ENCODE assay signal across 10 mouse cellular contexts in the genomic region with DNA sequence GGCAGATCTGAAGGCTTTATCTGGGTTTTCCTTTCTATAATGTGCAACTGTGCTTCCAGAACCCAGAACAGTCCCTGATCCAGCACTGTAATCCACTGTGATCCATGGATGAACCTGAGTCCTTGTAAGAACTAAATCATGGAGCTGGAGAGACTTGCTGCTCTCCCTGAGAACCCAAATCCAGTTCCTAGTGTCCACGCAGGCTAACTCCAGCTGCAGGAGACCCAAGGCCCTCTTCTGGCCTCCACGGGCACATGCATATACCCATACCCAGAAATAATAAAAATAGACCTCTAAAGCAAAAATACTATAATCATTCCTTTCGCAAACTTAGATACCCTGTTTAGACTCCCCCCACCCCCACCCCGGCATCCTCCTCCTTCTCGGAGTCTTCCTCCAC. TPM values are rescaled to one million over a fixed set of nuclear protein-coding genes. Genes with fewer than 3 reads are reported as not detected.
A peak's percentile ranks its signal among the peaks of the same experiment; 100 is the strongest.
DNase-seq lines count a peak whose midpoint lies in the region; ATAC-seq and TF ChIP-seq lines count a peak whose summit lies in the region.
"Had no signal": no experiment of that assay in that cellular context is flagged by ENCODE, and none has a peak within 500 bp of the region (broad histone marks: within the 10 kb centered on the region; RNA-seq: fewer than 3 reads in every experiment).

No protein-coding gene starts in this region.

- no peak for ATAC-seq in lung, embryonic 14.5 days (ENCODE audit: insufficient read depth)
- ATAC-seq in embryonic facial prominence, embryonic 12.5 days (ENCODE audit: insufficient number of reproducible peaks, insufficient read depth, low FRiP score, low TSS enrichment), result no peak
- ATAC-seq in hindbrain, embryonic 13.5 days (ENCODE audit: low FRiP score), result no peak
- ATAC-seq in midbrain, embryonic 16.5 days, result no peak

- DNase-seq in lung, embryonic 14.5 days, result no peak
- DNase-seq in lung, postnatal 36 days, result no peak
- no peak for DNase-seq in thymus, postnatal 14 days
- no peak for DNase-seq in gastrocnemius, postnatal 25 days
- DNase-seq in cerebellum, adult 11-12 months, result no peak

- H3K27me3 ChIP-seq in lung, embryonic 14.5 days (ENCODE audit: insufficient read depth, low read length), result peaks cover 13% of the 10 kb centered on the region
- peaks cover 12% of the 10 kb centered on the region for H3K27me3 ChIP-seq in embryonic facial prominence, embryonic 12.5 days
- peaks cover 17% of the 10 kb centered on the region for H3K27me3 ChIP-seq in hindbrain, embryonic 13.5 days
- H3K27me3 ChIP-seq in midbrain, embryonic 16.5 days (ENCODE audit: control insufficient read depth, insufficient read depth, low read depth, low read length), result no peaks in the 10 kb centered on the region
- H3K27me3 ChIP-seq: Patski had no signal

- H3K9me3 ChIP-seq in lung, embryonic 14.5 days (ENCODE audit: low read depth, low read length), result no peaks in the 10 kb centered on the region
- H3K9me3 ChIP-seq in embryonic facial prominence, embryonic 12.5 days, result no peaks in the 10 kb centered on the region
- no peaks in the 10 kb centered on the region for H3K9me3 ChIP-seq in hindbrain, embryonic 13.5 days
- H3K9me3 ChIP-seq in midbrain, embryonic 16.5 days (replicated peaks; ENCODE audit: control insufficient read depth, low read length, poor library complexity, severe bottlenecking), result no peaks in the 10 kb centered on the region

- no peaks in the 10 kb centered on the region; the same call in 1 of the 2 replicates for H3K4me1 ChIP-seq in lung, embryonic 14.5 days (ENCODE audit: insufficient read depth)
- peaks cover 24% of the 10 kb centered on the region for H3K4me1 ChIP-seq in embryonic facial prominence, embryonic 12.5 days
- peaks cover 68% of the 10 kb centered on the region for H3K4me1 ChIP-seq in hindbrain, embryonic 13.5 days (replicated peaks)
- H3K4me1 ChIP-seq in midbrain, embryonic 16.5 days (ENCODE audit: control insufficient read depth, insufficient read depth, low read length), result peaks cover 41% of the 10 kb centered on the region

- H3K36me3 ChIP-seq in lung, embryonic 14.5 days (ENCODE audit: insufficient read depth), result peaks cover 3% of the 10 kb centered on the region; the same call in 1 of the 2 replicates
- H3K36me3 ChIP-seq in embryonic facial prominence, embryonic 12.5 days, result peaks cover 12% of the 10 kb centered on the region; the same call in 1 of the 2 replicates
- H3K36me3 ChIP-seq in hindbrain, embryonic 13.5 days, result peaks cover 24% of the 10 kb centered on the region
- peaks cover 4% of the 10 kb centered on the region; the same call in 1 of the 2 replicates for H3K36me3 ChIP-seq in midbrain, embryonic 16.5 days (ENCODE audit: control insufficient read depth, insufficient read depth, low read length)

- WGBS in lung, embryonic 14.5 days, result 85% methylated on average over 5 of the region's 5 CpGs
- 81% methylated on average over 5 of the region's 5 CpGs for WGBS in embryonic facial prominence, embryonic 12.5 days
- 81% methylated on average over 5 of the region's 5 CpGs for WGBS in hindbrain, embryonic 13.5 days
- 81% methylated on average over 5 of the region's 5 CpGs for WGBS in midbrain, embryonic 16.5 days

- TF ChIP-seq CTCF in lung, embryonic 14.5 days (IDR thresholded peaks at IDR 0.05; ENCODE audit: low read depth), result peak; percentile 17

- no peak overlapping the region for H3K27ac ChIP-seq in lung, embryonic 14.5 days (ENCODE audit: low read depth)
- H3K27ac ChIP-seq in embryonic facial prominence, embryonic 12.5 days, result no peak overlapping the region
- no peak overlapping the region for H3K27ac ChIP-seq in hindbrain, embryonic 13.5 days
- peak overlapping the region; percentile 86 for H3K27ac ChIP-seq in midbrain, embryonic 16.5 days (ENCODE audit: low read length)

- H3K4me3 ChIP-seq in lung, embryonic 14.5 days (ENCODE audit: low read depth, low read length), result no peak overlapping the region
- peak overlapping the region; percentile 44 for H3K4me3 ChIP-seq in embryonic facial prominence, embryonic 12.5 days
- peak overlapping the region; percentile 55 for H3K4me3 ChIP-seq in hindbrain, embryonic 13.5 days
- peak overlapping the region; percentile 52 for H3K4me3 ChIP-seq in midbrain, embryonic 16.5 days (ENCODE audit: low read depth, low read length)

- H3K9ac ChIP-seq in lung, embryonic 14.5 days, result no peak overlapping the region
- H3K9ac ChIP-seq in embryonic facial prominence, embryonic 12.5 days, result no peak overlapping the region
- H3K9ac ChIP-seq in hindbrain, embryonic 13.5 days, result peak overlapping the region; percentile 77
- peak overlapping the region; percentile 69 for H3K9ac ChIP-seq in midbrain, embryonic 16.5 days (ENCODE audit: low read depth, low read length)

- H3K4me2 ChIP-seq in lung, embryonic 14.5 days, result peak overlapping the region; percentile 84
- H3K4me2 ChIP-seq in embryonic facial prominence, embryonic 12.5 days (replicated peaks), result peak overlapping the region; percentile 84
- peak overlapping the region; percentile 82 for H3K4me2 ChIP-seq in hindbrain, embryonic 13.5 days
- H3K4me2 ChIP-seq in midbrain, embryonic 16.5 days (ENCODE audit: low read length), result peak overlapping the region; percentile 79

RNA-seq across cellular contexts. Expression of a gene that starts 1.4 kb away (rescaled TPM):
- 9.0 and 9.5 TPM in 2 replicates for polyA plus RNA-seq in lung, embryonic 14.5 days (2014; fragmentation: Nextera tagmentation; extraction: Ambion mirVana)
- polyA plus RNA-seq in embryonic facial prominence, embryonic 12.5 days (2016; fragmentation: Nextera tagmentation; extraction: Ambion mirVana), result 24.2 and 24.5 TPM in 2 replicates
- polyA plus RNA-seq in hindbrain, embryonic 13.5 days (2015; fragmentation: Nextera tagmentation; extraction: Ambion mirVana), result 114 and 119 TPM in 2 replicates
- 168 and 175 TPM in 2 replicates for polyA plus RNA-seq in midbrain, embryonic 16.5 days (2015; fragmentation: Nextera tagmentation; extraction: Ambion mirVana)
- total RNA-seq in gastrocnemius, postnatal 25 days (2021), result under 1 TPM; 0.64 to 0.84 TPM

RNA-seq across cellular contexts. Expression of a gene that starts 7.7 kb away (rescaled TPM):
- polyA plus RNA-seq in lung, embryonic 14.5 days (2014; fragmentation: Nextera tagmentation; extraction: Ambion mirVana), result 31.9 and 33.3 TPM in 2 replicates
- polyA plus RNA-seq in embryonic facial prominence, embryonic 12.5 days (2016; fragmentation: Nextera tagmentation; extraction: Ambion mirVana), result 12.8 and 15.2 TPM in 2 replicates
- 14.3 and 14.6 TPM in 2 replicates for polyA plus RNA-seq in hindbrain, embryonic 13.5 days (2015; fragmentation: Nextera tagmentation; extraction: Ambion mirVana)
- polyA plus RNA-seq in midbrain, embryonic 16.5 days (2015; fragmentation: Nextera tagmentation; extraction: Ambion mirVana), result 10.5 and 12.0 TPM in 2 replicates
- total RNA-seq in gastrocnemius, postnatal 25 days (2021), result 1 to 10 TPM; 1.4 to 2.5 TPM

RNA-seq across cellular contexts. Expression of a gene that starts 9.2 kb away (rescaled TPM):
- polyA plus RNA-seq in lung, embryonic 14.5 days (2014; fragmentation: Nextera tagmentation; extraction: Ambion mirVana), result 102 and 112 TPM in 2 replicates
- polyA plus RNA-seq in embryonic facial prominence, embryonic 12.5 days (2016; fragmentation: Nextera tagmentation; extraction: Ambion mirVana), result 81.1 and 82.3 TPM in 2 replicates
- polyA plus RNA-seq in hindbrain, embryonic 13.5 days (2015; fragmentation: Nextera tagmentation; extraction: Ambion mirVana), result 45.6 and 47.0 TPM in 2 replicates
- 40.1 and 41.6 TPM in 2 replicates for polyA plus RNA-seq in midbrain, embryonic 16.5 days (2015; fragmentation: Nextera tagmentation; extraction: Ambion mirVana)
- total RNA-seq in gastrocnemius, postnatal 25 days (2021), result 10 to 100 TPM; 21.8 to 24.5 TPM

RNA-seq across cellular contexts. Expression of a gene that starts 12.3 kb away (rescaled TPM):
- 0.61 and 1.1 TPM in 2 replicates for polyA plus RNA-seq in lung, embryonic 14.5 days (2014; fragmentation: Nextera tagmentation; extraction: Ambion mirVana)
- polyA plus RNA-seq in embryonic facial prominence, embryonic 12.5 days (2016; fragmentation: Nextera tagmentation; extraction: Ambion mirVana), result 2.1 and 2.4 TPM in 2 replicates
- 3.9 and 4.5 TPM in 2 replicates for polyA plus RNA-seq in hindbrain, embryonic 13.5 days (2015; fragmentation: Nextera tagmentation; extraction: Ambion mirVana)
- 4.5 and 4.7 TPM in 2 replicates for polyA plus RNA-seq in midbrain, embryonic 16.5 days (2015; fragmentation: Nextera tagmentation; extraction: Ambion mirVana)
- total RNA-seq in gastrocnemius, postnatal 25 days (2021), result 10 to 100 TPM; 22.3 to 23.3 TPM
- total RNA-seq: neutrophil, adult 5-6 weeks had no signal

RNA-seq across cellular contexts. Expression of a gene that starts 17.2 kb away (rescaled TPM):
- 5.2 and 8.0 TPM in 2 replicates for polyA plus RNA-seq in lung, embryonic 14.5 days (2014; fragmentation: Nextera tagmentation; extraction: Ambion mirVana)
- polyA plus RNA-seq in embryonic facial prominence, embryonic 12.5 days (2016; fragmentation: Nextera tagmentation; extraction: Ambion mirVana), result 3.4 and 4.2 TPM in 2 replicates
- polyA plus RNA-seq in hindbrain, embryonic 13.5 days (2015; fragmentation: Nextera tagmentation; extraction: Ambion mirVana), result 1.5 and 1.6 TPM in 2 replicates
- 0.88 and 1.1 TPM in 2 replicates for polyA plus RNA-seq in midbrain, embryonic 16.5 days (2015; fragmentation: Nextera tagmentation; extraction: Ambion mirVana)
- total RNA-seq in gastrocnemius, postnatal 25 days (2021), result under 1 TPM; 0.49 to 0.99 TPM

Comparison
In these comparisons a context has a peak if more than half of its experiments do, and no peak if none do; other contexts are left out.
1. H3K9ac ChIP-seq: peak in hindbrain, embryonic 13.5 days (single experiment) and midbrain, embryonic 16.5 days (single experiment); none in lung, embryonic 14.5 days (single experiment) and embryonic facial prominence, embryonic 12.5 days (single experiment).
2. Peak in every context shown above with its lines, with median percentiles within 50 percentile points of each other: H3K4me2 ChIP-seq.